Mouse (Mus musculus) hematopoietic stem cell, adult 5-6 weeks (primary cell): ENCODE data around the gene Gm14444. TPM values are rescaled to one million over a fixed set of nuclear protein-coding genes. Genes with fewer than 3 reads are reported as not detected.
"Not testable (repeated sequence)": the region's sequence is repeated elsewhere in the genome, so short reads cannot be mapped to it uniquely, and the experiment has no call there.

Experiments
- ATAC-seq, 2 experiments: fragments of 125-278 bp in 1 of 2; replicated peaks in 1 of 2; 2 replicates each; pipeline ENCODE4 v1.8.0; 2016 to 2017; ENCODE audit warnings: inconsistent platforms in 2 of 2, mild to moderate bottlenecking in 2 of 2, moderate number of reproducible peaks in 2 of 2, low read depth in 1 of 2, moderate TSS enrichment in 1 of 2; ENCODE audit not compliant: low FRiP score in 2 of 2, poor library complexity in 2 of 2, severe bottlenecking in 2 of 2, insufficient read depth in 1 of 2, low TSS enrichment in 1 of 2
- total RNA-seq: library from RNA; stranded (forward); fragments of 172-1452, 232-1000 nt; gene quantifications from 2 replicates; pipeline ENCODE4 v1.2.3, GENCODE M21; 2017

Gene Gm14444
- not detected in 2 replicates for total RNA-seq

DNA sequence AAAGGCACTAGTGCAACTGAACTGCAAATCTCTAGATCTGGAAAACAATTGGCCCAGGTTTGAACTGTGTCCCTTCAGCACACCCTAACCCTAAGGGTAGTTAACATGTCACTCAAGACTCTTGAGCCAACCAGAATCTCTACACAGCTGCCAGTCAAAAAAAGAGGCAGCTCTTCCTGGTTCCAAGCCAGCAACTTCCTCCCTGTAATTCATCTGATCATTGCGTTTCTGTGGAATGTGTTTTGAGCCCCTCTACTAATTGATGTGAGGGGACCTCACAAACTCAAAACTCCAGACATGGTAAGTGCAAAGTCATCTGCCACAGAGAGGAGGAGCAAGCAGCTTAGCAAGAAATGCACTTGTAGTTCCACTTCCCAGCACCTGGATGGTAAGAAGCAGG, at the start of gene Gm14444:
Gene Gm14444, plus strand, starts transcription at position 220 of the 400 bp plus-strand sequence.
- ATAC-seq = not testable (repeated sequence)

DNA sequence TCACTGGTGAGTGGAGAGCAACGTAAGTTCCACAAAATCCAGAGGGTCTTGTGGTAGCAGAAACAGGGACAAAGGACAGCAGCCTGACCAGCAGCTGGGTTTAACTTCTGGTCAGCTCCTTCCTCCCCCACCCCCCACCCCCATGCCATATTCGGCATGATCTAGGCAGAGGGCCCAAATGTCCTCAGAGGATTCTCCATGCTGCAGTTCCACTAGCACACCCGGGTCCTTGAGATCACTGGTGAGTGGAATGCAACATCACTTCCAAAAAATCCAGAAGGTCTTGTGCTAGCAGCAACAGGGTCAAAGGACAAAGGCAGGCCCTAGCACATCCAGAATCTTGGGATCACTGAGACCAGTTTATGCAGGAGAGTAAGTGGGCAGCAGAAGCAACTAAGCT, 44.6 kb upstream of the Gm14444 start:
- peak in 1 of 2 experiments; percentile 17; a peak in 1 of 4 replicates for ATAC-seq

DNA sequence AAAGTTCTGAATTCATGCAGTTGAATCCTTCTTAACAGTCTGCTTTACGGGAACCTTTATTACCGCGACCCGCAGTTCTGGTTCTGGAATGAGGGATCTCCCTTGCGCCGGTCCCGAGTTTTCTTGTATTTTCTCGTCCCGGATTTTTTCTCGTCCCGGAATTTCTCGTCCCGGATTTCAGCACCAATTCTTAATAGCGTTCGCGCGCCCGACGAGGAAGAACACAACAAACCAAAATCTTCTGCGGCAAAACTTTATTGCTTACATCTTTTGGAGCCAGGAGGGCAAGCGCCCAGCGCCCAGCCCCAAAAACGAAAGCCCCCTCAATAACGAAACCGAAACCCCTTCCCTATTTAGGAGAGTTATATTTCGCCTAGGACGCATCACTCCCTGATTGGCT, 34.2 kb downstream of the Gm14444 start:
- ATAC-seq = not testable (repeated sequence)

DNA sequence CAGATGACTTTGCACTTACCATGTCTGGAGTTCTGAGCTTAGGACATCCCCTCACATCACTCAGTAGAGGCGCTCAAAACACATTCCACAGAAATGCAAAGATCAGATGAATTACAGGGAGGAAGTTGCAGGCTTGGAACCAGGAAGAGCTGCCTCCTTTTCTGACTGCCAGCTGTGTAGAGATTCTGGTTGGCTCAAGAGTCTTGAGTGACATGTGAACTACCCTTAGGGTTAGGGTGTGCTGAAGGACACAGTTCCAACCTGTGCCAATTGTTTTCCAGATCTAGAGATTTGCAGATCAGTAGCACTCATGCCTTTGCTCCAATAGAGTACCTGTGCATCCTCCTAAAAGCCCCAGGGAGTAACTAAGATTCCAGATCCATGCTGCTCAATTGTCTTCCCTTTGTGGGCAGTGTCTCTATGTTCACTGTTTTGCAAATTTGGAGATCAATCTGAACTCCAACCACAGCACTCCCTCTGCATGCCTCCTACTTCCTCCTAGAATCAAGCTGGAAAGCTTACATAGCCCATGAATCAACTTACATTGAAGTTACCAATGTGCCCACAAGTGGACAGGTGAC, 57.7 kb downstream of the Gm14444 start, which contains the start of gene Gm14393:
Gene Gm14393, minus strand, starts transcription at position 101 of the 581 bp plus-strand sequence.
- ATAC-seq = not testable (repeated sequence)

Other genes with a start within 250 kb of the Gm14444 start
- 0.84 and 1.0 TPM in 2 replicates for gene Edn3, start 249.6 kb upstream of the Gm14444 start, total RNA-seq
- not detected in 2 replicates for gene Gm14393, start 57.5 kb downstream of the Gm14444 start, total RNA-seq
- 12.6 and 15.7 TPM in 2 replicates for gene Gm14399, start 131.8 kb downstream of the Gm14444 start, total RNA-seq
- gene Gm14443, start 165.6 kb downstream of the Gm14444 start, total RNA-seq = 0.89 and 1.9 TPM in 2 replicates
- 19.8 and 22.5 TPM in 2 replicates for gene Gm14391, start 196.7 kb downstream of the Gm14444 start, total RNA-seq